Mouse (Mus musculus) T-helper 2 cell (primary cell): ENCODE measurements around the gene Hivep1.

Source experiments
- in situ Hi-C: fragments of 300-600 bp; cut with MboI, MseI; formaldehyde crosslinking; loops from one replicate; pipeline ENCODE4 v1.15.1; 2025; ENCODE audit warnings: high pct_unique_total_duplicates

Hivep1 gene

GRCm38 (mm10) chr13:42051961-42052695, at the start of gene Hivep1:
Hivep1 (plus strand) TSS chr13:42052021.
- in situ Hi-C loops = no loop called here

GRCm38 (mm10) chr13:42015484-42016045, 36.3 kb upstream of the Hivep1 start:
- in situ Hi-C loops = no loop called here

GRCm38 (mm10) chr13:42016218-42016617, 35.6 kb upstream of the Hivep1 start:
- in situ Hi-C loops = no loop called here

GRCm38 (mm10) chr13:42018356-42018755, 33.5 kb upstream of the Hivep1 start:
- in situ Hi-C loops = no loop called here

- in situ Hi-C loops = loop anchor here (5.0 kb wide), 1 partner anchor 279 kb away; no protein-coding TSS in a partner anchor
These were observed 10.6 kb upstream of the Hivep1 start for GRCm38 (mm10) chr13:42041203-42041602.

GRCm38 (mm10) chr13:42043431-42043830, 8.4 kb upstream of the Hivep1 start:
- in situ Hi-C loops = loop anchor here (5.0 kb wide), 1 partner anchor 281 kb away; no protein-coding TSS in a partner anchor

- in situ Hi-C loops = no loop called here
These were observed 2.6 kb upstream of the Hivep1 start for GRCm38 (mm10) chr13:42048991-42049773.

GRCm38 (mm10) chr13:42049774-42050125, 2.1 kb upstream of the Hivep1 start:
- in situ Hi-C loops = no loop called here

- in situ Hi-C loops = no loop called here
These were observed 1.7 kb upstream of the Hivep1 start for GRCm38 (mm10) chr13:42050160-42050559.

- in situ Hi-C loops = no loop called here
These were observed 980 bp upstream of the Hivep1 start for GRCm38 (mm10) chr13:42050880-42051201.

GRCm38 (mm10) chr13:42051202-42051906, 467 bp upstream of the Hivep1 start:
- in situ Hi-C loops = no loop called here

- in situ Hi-C loops = no loop called here
These were observed 1.1 kb downstream of the Hivep1 start for GRCm38 (mm10) chr13:42052696-42053541.

- in situ Hi-C loops = no loop called here
These were observed 1.8 kb downstream of the Hivep1 start for GRCm38 (mm10) chr13:42053656-42054055.

GRCm38 (mm10) chr13:42054138-42054537, 2.3 kb downstream of the Hivep1 start:
- in situ Hi-C loops = no loop called here

- in situ Hi-C loops = no loop called here
These were observed 5.0 kb downstream of the Hivep1 start for GRCm38 (mm10) chr13:42056712-42057332.

- in situ Hi-C loops = loop anchor here (10.0 kb wide), 1 partner anchor 416 kb away; no protein-coding TSS in a partner anchor
These were observed 9.2 kb downstream of the Hivep1 start for GRCm38 (mm10) chr13:42060846-42061630.

GRCm38 (mm10) chr13:42064257-42064656, 12.4 kb downstream of the Hivep1 start:
- in situ Hi-C loops = loop anchor here (10.0 kb wide), 1 partner anchor 419 kb away; no protein-coding TSS in a partner anchor

- in situ Hi-C loops = no loop called here
These were observed 18.4 kb downstream of the Hivep1 start for GRCm38 (mm10) chr13:42070236-42070635.

- in situ Hi-C loops = no loop called here
These were observed 19.2 kb downstream of the Hivep1 start for GRCm38 (mm10) chr13:42071011-42071410.

GRCm38 (mm10) chr13:42073285-42073684, 21.5 kb downstream of the Hivep1 start:
- in situ Hi-C loops = no loop called here
